Mouse (Mus musculus) cerebellum, postnatal 36 days (tissue): ENCODE data around the gene Fgd6.

Source experiments
- DNase-seq, 2 experiments: peaks; one replicate each; pipeline ENCODE4 v3.0.0; 2021 to 2022; ENCODE audit warnings: mixed read lengths in 2 of 2

Gene Fgd6

DNA sequence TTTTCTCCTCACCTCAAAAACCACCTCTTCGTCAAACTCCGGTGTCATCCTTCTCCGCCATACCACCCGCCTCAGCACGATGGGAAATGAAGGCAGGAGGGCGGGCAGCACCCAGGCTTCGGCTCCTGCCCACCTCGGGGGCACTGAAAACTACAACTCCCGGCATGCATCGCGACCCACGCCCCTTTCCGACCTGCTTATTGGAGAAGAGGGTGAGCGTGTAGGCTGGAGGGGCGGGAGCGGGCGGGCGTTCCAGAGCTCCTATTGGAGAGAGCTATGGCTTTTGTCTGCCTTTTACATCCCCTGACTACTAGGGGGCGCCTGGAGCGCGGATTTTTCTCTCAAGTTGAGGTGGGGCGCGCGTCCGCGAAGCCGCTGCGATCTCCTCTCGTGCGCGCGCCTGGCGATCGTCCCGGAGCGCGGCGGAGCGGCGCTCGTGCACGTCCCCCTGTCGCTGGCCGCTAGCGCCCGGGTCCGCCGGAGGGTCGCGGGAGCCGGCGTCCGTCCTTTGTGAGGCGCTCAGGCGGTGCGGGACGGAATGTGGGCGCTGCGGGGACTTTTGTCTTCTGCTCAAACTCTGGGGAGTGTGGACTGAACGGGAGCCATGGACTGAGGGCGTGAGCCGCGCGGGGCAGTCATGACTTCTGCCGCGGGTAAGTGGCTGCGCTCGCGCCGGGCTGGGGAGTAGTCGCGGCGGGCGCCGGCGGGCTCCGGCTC lies at the start of gene Fgd6, which contains the start of gene Vezt:
Gene Fgd6, plus strand, starts transcription at position 344 of the 717 bp plus-strand sequence.
Gene Vezt, minus strand, starts transcription at position 160 of the 717 bp plus-strand sequence.
- peak; percentile 99 for DNase-seq

- no peak for DNase-seq
Measured at GRCm38 (mm10) chr10:93994136-93994535, 41.7 kb upstream of the Fgd6 start.

GRCm38 (mm10) chr10:93995100-93995499 lies 40.7 kb upstream of the Fgd6 start:
- no peak for DNase-seq

GRCm38 (mm10) chr10:93999357-93999756 lies 36.4 kb upstream of the Fgd6 start:
- DNase-seq, result no peak

- peak; percentile 18 to 31 for DNase-seq
Measured at GRCm38 (mm10) chr10:94000223-94000622, 35.6 kb upstream of the Fgd6 start.

DNA sequence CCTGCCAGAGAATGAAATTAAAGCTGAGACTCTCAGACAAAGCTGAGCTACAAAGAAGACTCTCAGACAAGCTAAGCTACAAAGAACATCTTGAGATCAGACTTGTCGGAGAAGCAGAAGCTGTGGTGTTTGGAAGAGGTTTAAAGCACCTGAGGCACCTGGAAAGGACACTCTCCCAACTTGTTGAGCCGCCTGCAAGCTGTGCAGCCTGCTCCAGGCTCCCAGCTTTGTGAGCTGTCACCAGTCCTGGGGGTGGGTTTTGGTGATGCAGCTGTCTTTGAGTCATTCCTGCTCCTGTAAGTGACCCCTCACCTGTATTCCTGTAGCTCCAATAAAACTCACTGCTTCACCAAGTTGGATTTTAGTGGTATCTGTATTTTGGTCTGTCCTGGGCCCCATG lies 27.4 kb upstream of the Fgd6 start:
- DNase-seq, result no peak

GRCm38 (mm10) chr10:94009991-94010679 lies 25.7 kb upstream of the Fgd6 start:
- DNase-seq, result no peak

DNA sequence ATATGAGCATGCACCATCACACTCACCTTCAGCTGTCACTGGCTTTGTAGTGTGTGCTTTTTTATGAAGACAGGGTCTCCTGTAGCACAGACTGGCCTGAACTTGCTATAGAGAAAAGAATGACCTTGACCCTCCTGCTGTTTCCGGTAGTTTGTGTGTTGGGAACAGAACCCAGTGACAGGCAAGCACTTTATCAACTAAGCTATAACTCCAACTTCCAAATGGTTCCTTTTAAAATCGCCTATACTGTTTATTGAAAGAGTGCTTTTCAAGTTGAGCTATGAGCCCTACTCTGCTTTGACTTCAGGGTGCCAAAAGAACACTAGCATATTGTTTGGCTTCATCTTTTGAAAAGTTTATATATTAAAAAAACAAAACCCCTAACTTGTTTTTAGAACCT lies 24.8 kb upstream of the Fgd6 start:
- no peak for DNase-seq

DNA sequence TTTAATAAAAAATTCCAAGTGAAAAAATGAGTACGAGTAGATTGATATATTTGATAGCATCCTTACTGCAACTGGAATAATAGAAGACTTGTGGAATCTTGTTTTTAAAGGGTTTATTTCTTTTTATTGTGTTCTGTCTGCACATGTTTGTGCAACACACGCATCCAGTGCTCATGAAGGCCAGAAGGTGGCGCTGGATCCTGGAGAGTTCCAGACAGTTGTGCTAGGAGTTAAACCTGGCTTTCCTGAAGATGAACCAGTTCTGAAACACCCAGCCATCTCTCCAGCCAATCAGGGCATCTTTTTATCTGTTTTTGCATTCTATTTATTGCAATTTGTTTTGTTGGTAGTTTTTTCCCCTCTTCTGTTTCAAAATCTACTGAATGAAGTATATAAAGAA lies 22.6 kb upstream of the Fgd6 start:
- peak; percentile 45 to 54 for DNase-seq

- no peak for DNase-seq
Measured at GRCm38 (mm10) chr10:94014200-94014599, 21.6 kb upstream of the Fgd6 start.

GRCm38 (mm10) chr10:94017455-94017854 lies 18.3 kb upstream of the Fgd6 start:
- no peak for DNase-seq

GRCm38 (mm10) chr10:94020587-94020986 lies 15.2 kb upstream of the Fgd6 start:
- DNase-seq, result no peak

DNA sequence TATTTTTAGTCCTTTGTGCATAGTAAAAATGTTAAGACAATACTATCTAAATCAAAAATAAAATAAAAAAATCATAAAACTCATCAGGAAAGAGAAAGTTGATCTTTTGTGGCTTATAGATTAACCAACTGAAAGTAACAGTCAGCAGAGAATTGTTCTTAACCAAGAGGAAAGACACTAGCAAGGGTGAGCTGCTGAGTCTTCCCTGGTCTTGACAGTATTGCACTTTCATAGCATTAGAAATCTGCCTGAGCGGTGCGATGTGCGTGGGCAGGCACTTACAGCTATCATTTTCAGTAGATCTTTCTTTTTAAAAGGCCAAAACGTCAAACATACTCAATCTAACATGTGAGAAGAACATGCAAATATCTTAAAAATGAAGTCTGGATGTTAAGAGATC lies 14.7 kb upstream of the Fgd6 start:
- DNase-seq, result no peak

DNA sequence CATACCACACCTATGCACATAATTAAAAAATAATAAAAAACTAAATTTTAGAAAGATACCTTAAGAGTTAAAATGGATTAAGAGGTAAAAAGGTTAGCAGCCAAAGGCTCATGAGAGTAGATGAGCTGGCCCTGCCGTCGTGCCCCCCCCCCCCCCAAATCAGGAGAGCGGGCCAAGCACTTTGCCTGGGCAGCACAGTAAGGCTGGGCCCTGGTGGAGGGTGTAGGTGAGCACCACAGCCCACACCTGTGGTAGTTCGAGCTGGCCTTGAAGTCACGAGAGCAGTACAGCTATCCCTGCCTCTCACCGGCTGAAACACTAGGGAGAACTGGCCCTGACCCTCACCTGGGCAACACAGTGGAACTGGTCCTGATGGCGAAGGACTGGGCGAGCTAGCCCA lies 10.7 kb upstream of the Fgd6 start:
- no peak for DNase-seq

DNA sequence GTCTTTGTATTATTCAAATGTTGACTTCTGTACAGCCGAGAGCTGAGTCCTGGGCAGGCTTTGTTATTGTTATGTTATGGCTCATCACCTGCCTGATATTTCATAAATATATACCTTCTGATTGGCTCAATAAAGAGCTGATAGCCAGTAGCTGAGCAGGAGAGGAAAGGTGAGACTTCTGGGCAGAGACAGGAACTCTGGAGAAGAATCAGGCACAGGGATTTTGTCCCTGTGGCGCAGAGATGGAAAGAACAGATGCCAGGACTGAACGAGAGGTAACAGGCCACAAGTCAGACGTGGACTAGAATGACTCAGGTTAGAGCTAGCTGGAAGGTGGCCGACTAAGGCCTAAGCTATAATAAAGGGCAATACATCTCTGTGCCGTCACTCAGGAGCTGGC lies 7.3 kb upstream of the Fgd6 start:
- no peak for DNase-seq

DNA sequence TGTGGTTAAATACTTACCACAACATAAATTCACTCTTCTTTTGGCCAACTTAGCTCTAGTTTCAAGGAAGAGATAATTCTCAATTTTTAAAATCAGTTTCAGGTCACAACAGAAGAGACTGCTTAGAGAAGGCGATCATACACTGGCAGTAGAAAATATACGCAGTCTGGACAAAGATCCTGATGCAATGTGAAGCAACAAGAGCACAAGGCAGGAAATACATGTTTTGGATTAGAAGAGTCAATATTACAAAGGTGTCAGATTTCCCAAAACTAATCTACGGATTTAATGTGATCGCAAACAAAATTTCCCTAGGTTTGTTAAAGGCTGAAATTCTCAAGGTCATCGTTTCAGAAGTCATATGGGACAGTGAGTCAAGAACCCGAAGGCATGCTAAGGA lies 4.6 kb upstream of the Fgd6 start:
- no peak for DNase-seq

DNA sequence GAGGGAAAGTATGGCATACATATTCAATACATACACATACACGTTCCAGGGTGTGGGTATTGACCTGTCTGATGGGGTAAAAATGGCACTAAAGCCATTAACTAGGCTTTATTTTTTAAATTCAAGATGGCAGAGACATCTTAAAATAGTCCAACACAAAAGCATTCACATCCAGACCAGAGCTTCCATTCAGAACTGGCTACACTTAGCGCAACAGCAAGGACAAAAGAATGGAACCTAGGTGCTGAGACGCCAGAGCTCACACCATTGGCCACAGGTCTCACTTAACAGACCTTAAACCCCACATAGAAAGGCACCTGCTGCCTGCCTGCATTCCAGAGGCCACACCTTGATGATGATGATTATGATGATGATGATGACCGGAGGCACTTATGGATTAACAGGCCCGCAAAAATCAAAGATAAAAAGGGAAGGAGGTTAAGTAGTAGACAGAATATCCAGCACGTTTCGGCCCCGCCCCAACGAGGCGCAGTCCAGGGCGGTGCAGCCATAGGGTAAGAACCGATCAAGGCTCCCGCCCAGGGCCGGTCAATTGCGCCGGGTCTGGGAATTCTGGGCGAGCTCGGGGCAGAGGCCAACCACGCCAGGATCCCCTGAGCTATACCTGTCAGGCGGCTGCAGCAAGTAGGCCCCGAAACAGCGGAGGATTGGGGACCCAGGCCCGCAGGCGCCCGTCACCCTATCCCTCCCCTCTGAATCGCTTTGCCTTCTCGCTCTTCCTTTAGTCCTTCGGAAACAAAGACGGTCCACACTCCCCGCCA lies 734 bp upstream of the Fgd6 start:
- peak; percentile 61 to 66 for DNase-seq

GRCm38 (mm10) chr10:94036375-94036758 lies 566 bp downstream of the Fgd6 start:
- no peak for DNase-seq

DNA sequence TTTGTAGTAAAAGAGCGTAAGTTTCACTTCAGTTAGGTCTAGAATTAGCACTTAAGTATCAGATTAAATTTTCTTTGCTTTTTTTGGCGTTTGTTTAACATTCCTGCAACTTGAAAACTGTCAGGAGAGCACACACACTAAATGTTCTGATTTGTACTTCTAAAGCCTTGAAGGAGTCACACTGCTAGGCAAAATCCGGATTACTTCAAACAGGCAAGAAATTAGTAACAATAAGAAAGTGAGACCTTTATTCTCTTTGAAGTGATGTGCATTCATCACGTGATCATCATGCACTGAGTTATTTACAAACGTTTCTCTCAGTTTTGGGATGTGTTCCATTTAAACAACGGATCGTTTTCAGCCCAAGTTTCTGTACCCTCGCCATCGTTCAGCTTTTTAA lies 1.4 kb downstream of the Fgd6 start:
- DNase-seq, result no peak

DNA sequence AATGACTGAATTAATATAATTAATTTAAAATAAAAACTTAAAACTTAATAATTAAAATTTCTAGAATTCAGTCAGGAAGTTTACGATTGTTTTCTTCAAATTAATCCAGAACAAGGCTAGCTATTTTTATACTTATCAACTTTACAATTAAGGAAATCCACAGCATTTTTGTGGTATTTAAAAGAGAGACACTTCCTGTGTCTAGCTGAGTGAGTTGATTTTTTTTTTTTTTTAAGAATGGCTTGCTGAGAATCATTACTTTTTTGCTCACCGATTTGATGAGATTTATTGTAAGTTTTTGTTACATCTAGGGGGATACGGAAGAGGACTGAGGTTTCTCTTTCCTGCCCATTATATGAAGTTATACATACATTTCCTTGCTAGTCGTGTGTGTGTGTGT lies 1.8 kb downstream of the Fgd6 start:
- no peak for DNase-seq

GRCm38 (mm10) chr10:94038366-94039260 lies 2.8 kb downstream of the Fgd6 start:
- no peak for DNase-seq

DNA sequence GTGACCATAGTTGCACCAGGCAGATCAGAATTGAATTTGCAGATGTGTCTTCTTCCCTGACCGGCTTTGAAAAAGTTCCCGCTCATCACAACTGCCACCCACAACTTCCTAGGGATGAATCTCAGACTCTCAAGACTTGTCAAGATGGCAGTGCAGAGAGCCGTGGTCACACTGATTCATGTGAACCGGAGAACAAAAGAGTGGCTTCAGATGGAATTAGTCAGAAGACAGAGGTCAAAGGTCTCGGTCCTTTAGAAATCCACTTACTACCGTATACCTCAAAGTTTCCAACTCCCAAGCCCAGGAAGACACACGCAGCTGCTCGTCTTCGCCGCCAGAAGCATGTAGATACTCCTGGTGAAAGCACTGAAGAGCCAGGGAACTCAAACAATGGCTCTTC lies 8.1 kb downstream of the Fgd6 start:
- no peak for DNase-seq

DNA sequence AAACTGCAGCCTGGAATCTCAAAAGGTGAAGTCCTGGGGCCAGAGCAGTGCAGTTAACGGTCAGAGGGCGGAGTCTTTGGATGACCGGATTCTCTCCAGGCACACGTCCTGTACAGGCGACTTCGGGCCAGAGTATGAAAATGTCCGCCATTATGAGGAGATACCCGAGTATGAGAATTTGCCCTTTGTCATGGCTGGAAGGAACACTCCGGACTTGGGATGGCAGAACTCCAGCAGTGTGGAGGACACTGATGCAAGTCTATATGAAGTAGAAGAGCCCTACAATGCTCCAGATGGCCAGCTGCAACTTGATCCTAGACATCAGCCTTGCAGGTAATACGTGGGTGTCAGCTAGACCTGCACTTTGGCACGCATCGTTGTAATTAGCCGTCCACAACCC lies 9.5 kb downstream of the Fgd6 start:
- DNase-seq, result no peak
